Mouse (Mus musculus): ENCODE results near the gene Mia3. TPM values are rescaled to one million over a fixed set of nuclear protein-coding genes. Genes with fewer than 3 reads are reported as not detected.

Mia3 gene
- polyA plus RNA-seq, 1 experiment = 62.7 TPM

DNA sequence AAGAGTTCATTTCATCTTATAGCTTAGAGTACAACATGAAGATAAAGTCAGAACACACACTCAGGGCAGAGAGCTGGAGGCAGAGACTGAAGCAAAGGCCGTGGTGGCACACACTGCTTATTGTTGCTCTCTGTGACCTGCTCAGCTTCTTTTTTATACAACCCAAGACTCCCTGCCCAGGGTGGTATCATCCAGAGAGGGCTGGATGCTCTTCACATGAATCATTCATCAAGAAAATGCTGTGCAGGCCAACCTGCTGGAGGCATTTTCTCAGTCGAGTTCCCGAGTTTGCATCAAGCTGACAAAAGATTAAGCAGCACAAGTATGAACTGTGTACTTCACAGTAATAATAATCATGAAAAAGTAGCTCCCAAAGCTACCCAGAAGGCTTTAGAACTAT is 81.0 kb downstream of the Mia3 start:
- no peak for DNase-seq (ENCODE audit: low read depth, low spot score)
- WGBS = 82% methylated on average over 3 of the region's 3 CpGs

Other genes starting within 250 kb of the Mia3 start
- gene Disp1, start 148.0 kb downstream of the Mia3 start, polyA plus RNA-seq (2012; rRNA removed) = 5.2 and 7.3 TPM in 2 replicates
- 12.3 and 14.2 TPM in 2 replicates for gene Aida, start 73.0 kb downstream of the Mia3 start, polyA plus RNA-seq (2012; rRNA removed)
- gene Brox, start 72.3 kb downstream of the Mia3 start, polyA plus RNA-seq (2012; rRNA removed) = 15.5 and 22.8 TPM in 2 replicates
- 4.5 and 5.2 TPM in 2 replicates for gene Taf1a, start 19.4 kb upstream of the Mia3 start, polyA plus RNA-seq (2012; rRNA removed)
- gene Hhipl2, start 48.7 kb upstream of the Mia3 start, polyA plus RNA-seq (2012; rRNA removed) = 0.10 and 0.14 TPM in 2 replicates